Comparison of ENCODE assay signal across 18 mouse cellular contexts in genomic region chr16:89898299-89898625, GRCm38 (mm10).
DNase-seq lines count a peak whose midpoint lies in the region; ATAC-seq and TF ChIP-seq lines count a peak whose summit lies in the region.
"Had no signal": no experiment of that assay in that cellular context is flagged by ENCODE, and none has a peak within 500 bp of the region (broad histone marks: within the 10 kb centered on the region; RNA-seq: fewer than 3 reads in every experiment).

No protein-coding gene starts in this region.

- H3K4me2 ChIP-seq in forebrain, embryonic 13.5 days = no peak overlapping the region; the same call in 1 of the 2 replicates
- H3K4me2 ChIP-seq in forebrain, embryonic 11.5 days (ENCODE audit: low read depth, low read length, severe bottlenecking) = no peak overlapping the region
- H3K4me2 ChIP-seq in hindbrain, embryonic 15.5 days = 0 out of 2 replicates have a peak overlapping the region, but pooled peaks have one; percentile 14
- H3K4me2 ChIP-seq in hindbrain, embryonic 11.5 days (replicated peaks; ENCODE audit: low read depth, low read length) = no peak overlapping the region
- H3K4me2 ChIP-seq: lung, embryonic 14.5 days; midbrain, embryonic 12.5 days had no signal

- no peak for DNase-seq in forebrain, embryonic 11.5 days (ENCODE audit: low spot score)
- no peak for DNase-seq in hindbrain, embryonic 11.5 days (ENCODE audit: low spot score)
- no peak for DNase-seq in urinary bladder, adult 18-20 months (ENCODE audit: low spot score in 2 of 2)
- DNase-seq: adrenal gland, adult 8-10 months; heart, postnatal 10 days; kidney, adult 18-20 months; kidney, postnatal 4 days had no signal

- ATAC-seq in forebrain, embryonic 13.5 days = no peak
- no peak for ATAC-seq in forebrain, embryonic 11.5 days (replicated peaks; ENCODE audit: low FRiP score)
- no peak for ATAC-seq in hindbrain, embryonic 15.5 days (ENCODE audit: low FRiP score, low read depth)
- ATAC-seq in hindbrain, embryonic 11.5 days (ENCODE audit: low FRiP score) = no peak
- ATAC-seq: CD4-positive, CD25-positive, alpha-beta regulatory T cell, adult 4 months; inflammation-experienced regulatory T-cells, adult 6 months had no signal

- no peaks in the 10 kb centered on the region for H3K27me3 ChIP-seq in forebrain, embryonic 13.5 days
- H3K27me3 ChIP-seq in forebrain, embryonic 11.5 days (ENCODE audit: control insufficient read depth, insufficient read depth, low read length) = no peaks in the 10 kb centered on the region
- H3K27me3 ChIP-seq in hindbrain, embryonic 15.5 days = no peaks in the 10 kb centered on the region
- H3K27me3 ChIP-seq in hindbrain, embryonic 11.5 days (ENCODE audit: control insufficient read depth, insufficient read depth, low read length) = no peaks in the 10 kb centered on the region
- H3K27me3 ChIP-seq in E14TG2a.4 (ENCODE audit: insufficient read depth, low read length) = peaks cover 36% of the 10 kb centered on the region
- H3K27me3 ChIP-seq: midbrain, embryonic 12.5 days had no signal

- no peak for TF ChIP-seq POLR2A in cortical plate, adult 2 months (IDR thresholded peaks at IDR 0.05; ENCODE audit: extremely low read depth, insufficient read depth, low read length)

- WGBS in forebrain, embryonic 13.5 days = 91% methylated on average over 14 of the region's 14 CpGs
- 89% methylated on average over 14 of the region's 14 CpGs for WGBS in forebrain, embryonic 11.5 days
- 91% methylated on average over 14 of the region's 14 CpGs for WGBS in hindbrain, embryonic 15.5 days
- WGBS in hindbrain, embryonic 11.5 days = 88% methylated on average over 14 of the region's 14 CpGs

- H3K9me3 ChIP-seq in forebrain, embryonic 13.5 days (replicated peaks) = 0 out of 2 replicates have a peak, but pooled peaks cover 6% of the 10 kb centered on the region
- no peaks in the 10 kb centered on the region; the same call in 1 of the 2 replicates for H3K9me3 ChIP-seq in forebrain, embryonic 11.5 days (ENCODE audit: control insufficient read depth, low read length)
- H3K9me3 ChIP-seq in hindbrain, embryonic 15.5 days = no peaks in the 10 kb centered on the region
- no peaks in the 10 kb centered on the region for H3K9me3 ChIP-seq in hindbrain, embryonic 11.5 days (ENCODE audit: control insufficient read depth, low read length)
- H3K9me3 ChIP-seq in E14TG2a.4 (ENCODE audit: low read length) = peaks cover 4% of the 10 kb centered on the region
- H3K9me3 ChIP-seq: heart, embryonic 10.5 days; midbrain, embryonic 12.5 days had no signal

- H3K9ac ChIP-seq in forebrain, embryonic 13.5 days = no peak overlapping the region
- H3K9ac ChIP-seq in forebrain, embryonic 11.5 days (ENCODE audit: low read length) = no peak overlapping the region
- no peak overlapping the region for H3K9ac ChIP-seq in hindbrain, embryonic 15.5 days
- H3K9ac ChIP-seq in hindbrain, embryonic 11.5 days (ENCODE audit: low read depth, low read length) = no peak overlapping the region
- H3K9ac ChIP-seq: liver, embryonic 14.5 days; lung, embryonic 14.5 days; midbrain, embryonic 12.5 days had no signal

- H3K4me3 ChIP-seq in forebrain, embryonic 13.5 days = no peak overlapping the region
- no peak overlapping the region for H3K4me3 ChIP-seq in forebrain, embryonic 11.5 days (ENCODE audit: low read depth, low read length)
- no peak overlapping the region for H3K4me3 ChIP-seq in hindbrain, embryonic 15.5 days
- H3K4me3 ChIP-seq in hindbrain, embryonic 11.5 days (ENCODE audit: low read depth, low read length) = no peak overlapping the region
- H3K4me3 ChIP-seq in E14TG2a.4 (replicated peaks; ENCODE audit: low read length) = peak overlapping the region; percentile 67
- H3K4me3 ChIP-seq in cortical plate, adult 2 months (ENCODE audit: insufficient read depth, low read length) = peak overlapping the region; percentile 64
- H3K4me3 ChIP-seq: heart, embryonic 10.5 days; hindbrain, embryonic 10.5 days; midbrain, embryonic 12.5 days had no signal

- TF ChIP-seq CTCF in E14TG2a.4 (conservative IDR thresholded peaks at IDR 0.05; ENCODE audit: low read length) = no peak
- no peak for TF ChIP-seq CTCF in cortical plate, adult 2 months (IDR thresholded peaks at IDR 0.05; ENCODE audit: extremely low read depth, insufficient read depth, low read length)

- H3K27ac ChIP-seq in forebrain, embryonic 13.5 days = peak overlapping the region; percentile 40; the same call in 1 of the 2 replicates
- H3K27ac ChIP-seq in forebrain, embryonic 11.5 days (ENCODE audit: low read depth, low read length) = no peak overlapping the region
- no peak overlapping the region for H3K27ac ChIP-seq in hindbrain, embryonic 15.5 days (replicated peaks)
- H3K27ac ChIP-seq in hindbrain, embryonic 11.5 days (ENCODE audit: low read depth, low read length) = no peak overlapping the region
- H3K27ac ChIP-seq in cortical plate, adult 2 months (ENCODE audit: insufficient read depth, low read length) = 0 out of 2 replicates have a peak overlapping the region, but pooled peaks have one; percentile 17
- H3K27ac ChIP-seq: heart, embryonic 10.5 days; hindbrain, embryonic 10.5 days; liver, embryonic 14.5 days; midbrain, embryonic 12.5 days had no signal

- peaks cover 26% of the 10 kb centered on the region for H3K4me1 ChIP-seq in forebrain, embryonic 13.5 days
- H3K4me1 ChIP-seq in forebrain, embryonic 11.5 days (replicated peaks; ENCODE audit: control insufficient read depth, insufficient read depth, low read length) = no peaks in the 10 kb centered on the region
- peaks cover 21% of the 10 kb centered on the region for H3K4me1 ChIP-seq in hindbrain, embryonic 15.5 days (replicated peaks)
- H3K4me1 ChIP-seq in hindbrain, embryonic 11.5 days (replicated peaks; ENCODE audit: control insufficient read depth, insufficient read depth, low read length) = no peaks in the 10 kb centered on the region
- peaks cover 52% of the 10 kb centered on the region for H3K4me1 ChIP-seq in E14TG2a.4 (replicated peaks; ENCODE audit: low read depth, low read length)
- H3K4me1 ChIP-seq in cortical plate, adult 2 months (ENCODE audit: control insufficient read depth, insufficient read depth, low read length) = peaks cover 4% of the 10 kb centered on the region; the same call in 1 of the 2 replicates

- peaks cover 15% of the 10 kb centered on the region; the same call in 1 of the 2 replicates for H3K36me3 ChIP-seq in forebrain, embryonic 13.5 days (ENCODE audit: poor library complexity, severe bottlenecking)
- H3K36me3 ChIP-seq in forebrain, embryonic 11.5 days (ENCODE audit: control insufficient read depth, insufficient read depth, low read length) = no peaks in the 10 kb centered on the region
- H3K36me3 ChIP-seq in hindbrain, embryonic 15.5 days = no peaks in the 10 kb centered on the region
- H3K36me3 ChIP-seq in hindbrain, embryonic 11.5 days (ENCODE audit: control insufficient read depth, insufficient read depth, low read length) = no peaks in the 10 kb centered on the region
- H3K36me3 ChIP-seq in E14TG2a.4 (ENCODE audit: insufficient read depth, low read length) = no peaks in the 10 kb centered on the region

Comparison
In these comparisons a context has a peak if more than half of its experiments do, and no peak if none do; other contexts are left out.
1. H3K27ac ChIP-seq: peak in forebrain, embryonic 13.5 days (single experiment) and cortical plate, adult 2 months (single experiment); none in forebrain, embryonic 11.5 days (single experiment), hindbrain, embryonic 15.5 days (single experiment) and hindbrain, embryonic 11.5 days (single experiment).
2. H3K4me3 ChIP-seq: peak in E14TG2a.4 (single experiment) and cortical plate, adult 2 months (single experiment); none in forebrain, embryonic 13.5 days (single experiment), forebrain, embryonic 11.5 days (single experiment), hindbrain, embryonic 15.5 days (single experiment) and hindbrain, embryonic 11.5 days (single experiment).